Mouse (Mus musculus) cortical plate, adult 2 months (tissue): ENCODE data around the gene Gm10912.
"Not testable (repeated sequence)": the region's sequence is repeated elsewhere in the genome, so short reads cannot be mapped to it uniquely, and the experiment has no call there.

Experiments used
- CTCF ChIP-seq: fragments of 200-500 bp; IDR thresholded peaks from 2 replicates; pipeline ENCODE4 v1.5.1; 2011; ENCODE audit warnings: mild to moderate bottlenecking, control low read depth, low read length; ENCODE audit not compliant: insufficient read depth; ENCODE audit errors: extremely low read depth
- POLR2A ChIP-seq: fragments of 200-500 bp; IDR thresholded peaks from 2 replicates; pipeline ENCODE4 v1.6.1; 2011; ENCODE audit warnings: mild to moderate bottlenecking, low read length, control low read depth; ENCODE audit not compliant: insufficient read depth; ENCODE audit errors: extremely low read depth

DNA sequence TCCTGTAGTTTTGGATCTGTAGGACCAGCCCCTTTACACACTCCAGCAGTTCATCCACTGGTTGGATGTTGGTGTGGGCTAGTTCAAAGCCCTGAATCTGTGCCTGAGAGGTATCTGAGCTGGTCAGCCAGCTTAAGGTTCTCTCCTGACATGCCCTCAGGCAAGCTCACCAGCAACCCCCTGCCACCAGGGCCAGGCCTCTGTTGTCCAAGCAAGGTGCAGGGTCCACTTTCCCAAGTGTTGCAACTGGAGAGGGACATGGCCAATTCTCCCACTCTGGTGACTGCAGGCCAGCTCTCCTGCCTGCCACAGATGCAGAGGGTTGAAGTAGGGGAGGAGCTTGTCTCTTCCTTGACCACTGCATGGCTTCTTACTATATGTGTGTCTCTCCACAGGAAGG, 18.4 kb downstream of the Gm10912 start:
- not testable (repeated sequence) for TF ChIP-seq POLR2A, CTCF
